Mouse (Mus musculus) adrenal gland, adult (tissue): ENCODE measurements at regions not wholly inside any gene's neighbourhood (a gene's known extent, or its start where the extent isn't known, plus 50 kb on each side); places are given as distances from the start of the nearest gene placed in this dataset.
A peak's percentile ranks its signal among the peaks of the same experiment; 100 is the strongest.

Experiments
- DNase-seq, 2 experiments: peaks; one replicate each; pipeline ENCODE4 v3.0.0; 2022 to 2023; ENCODE audit warnings: low spot score in 1 of 2; ENCODE audit not compliant: inconsistent age in 2 of 2

DNA sequence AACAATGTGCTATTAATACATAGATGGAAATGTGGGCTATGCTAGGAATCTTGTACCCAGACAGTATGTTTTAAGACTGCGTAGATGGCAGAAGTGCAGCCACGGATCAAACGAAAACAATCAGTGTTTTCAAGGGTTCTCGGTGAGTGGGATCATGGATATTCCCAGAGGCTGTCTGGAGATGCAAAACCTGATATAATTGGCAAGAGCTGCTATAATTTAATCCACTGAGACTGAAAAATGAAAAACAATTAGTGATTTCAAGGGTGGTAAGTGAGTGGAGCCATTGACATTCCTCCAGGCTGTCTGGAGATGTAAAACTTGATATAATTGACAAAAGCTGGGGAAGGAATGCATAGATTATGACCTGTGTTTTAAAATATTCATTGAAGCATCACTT, 545.5 kb upstream of the Api5 start:
- DNase-seq, result no peak

DNA sequence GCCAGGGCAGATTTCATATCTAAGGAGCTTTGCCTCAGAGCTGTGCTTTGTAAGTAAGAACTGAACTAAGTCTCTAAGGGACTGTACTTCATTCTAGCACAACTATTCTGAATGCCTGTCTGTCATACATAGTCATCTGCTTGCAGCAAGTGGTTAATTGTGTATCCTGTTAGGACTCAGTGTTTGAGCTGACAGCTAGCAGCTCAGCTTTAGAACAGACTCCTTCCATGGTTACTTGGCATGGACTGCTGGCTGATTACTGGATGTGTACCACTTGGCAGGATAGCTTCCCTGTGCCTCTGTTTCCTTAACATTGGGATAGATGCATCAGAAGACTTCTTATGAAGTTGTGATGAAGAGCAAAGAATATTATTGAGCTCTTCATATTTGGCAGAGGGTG, 525.6 kb upstream of the Api5 start:
- peak in 1 of 2 experiments; percentile 24 for DNase-seq

DNA sequence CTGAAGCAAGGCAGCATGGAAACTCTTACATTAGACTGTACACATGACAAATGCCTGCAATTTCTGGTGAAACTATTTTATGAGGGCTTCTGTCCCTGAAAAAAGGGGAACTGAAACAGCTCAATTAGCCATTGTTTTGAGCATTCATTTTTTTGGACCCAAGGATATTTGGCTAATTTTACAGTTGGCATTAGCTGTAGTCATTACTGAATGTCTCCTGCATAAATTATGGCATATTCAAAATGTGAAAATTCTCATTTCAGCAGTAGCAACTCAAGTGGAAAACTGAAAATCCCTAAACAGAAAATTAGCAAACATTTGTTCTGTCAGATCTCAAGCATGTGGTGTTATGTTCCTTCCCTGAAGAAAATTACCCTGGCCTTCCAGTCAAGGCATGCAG, 507.7 kb upstream of the Api5 start:
- no peak for DNase-seq

- no peak for DNase-seq
Observed at GRCm38 (mm10) chr2:94932115-94932514, 494.2 kb upstream of the Api5 start.

DNA sequence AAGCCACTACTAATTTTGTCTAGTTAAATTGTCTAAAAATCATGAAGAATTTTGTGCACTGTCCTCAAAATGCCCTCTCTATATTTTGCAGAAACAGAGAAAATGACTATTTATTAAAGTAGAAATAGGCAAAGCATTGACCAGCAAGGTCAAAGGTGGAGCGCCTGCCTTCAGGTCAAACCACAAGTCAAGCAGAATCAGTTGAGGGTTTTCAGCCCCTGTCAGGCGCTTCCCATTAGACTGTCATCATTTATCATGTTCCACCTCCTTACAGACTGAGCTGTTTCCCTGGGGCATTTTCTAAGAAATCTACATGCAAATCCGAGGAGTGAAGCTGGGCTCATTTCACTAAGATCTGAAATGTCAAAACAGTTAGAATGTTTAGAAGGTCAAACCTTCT, 481.4 kb upstream of the Api5 start:
- no peak for DNase-seq

DNA sequence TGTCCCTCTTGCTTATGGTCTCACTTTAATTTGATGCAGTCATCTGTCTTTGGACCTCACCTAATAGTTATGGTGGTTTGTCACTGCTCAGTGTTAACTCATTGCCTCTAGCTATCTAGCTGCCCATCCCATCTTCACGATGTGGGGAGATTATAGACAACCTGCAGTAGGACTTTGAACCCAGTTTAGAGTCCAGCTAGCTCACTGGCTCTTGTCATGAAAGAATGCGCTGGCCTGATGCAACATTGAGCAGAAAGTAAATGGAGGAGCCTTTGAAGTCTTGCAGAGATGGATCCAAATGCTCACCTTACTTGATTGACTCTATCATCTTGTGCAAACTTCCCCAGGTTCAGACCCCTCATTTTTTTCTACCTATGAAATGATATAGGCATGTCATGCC, 480.1 kb upstream of the Api5 start:
- DNase-seq, result no peak

- no peak for DNase-seq
Observed at GRCm38 (mm10) chr2:94901580-94901979, 463.6 kb upstream of the Api5 start.
